Mouse (Mus musculus) embryonic fibroblast, embryonic 13.5 days (primary cell): Measurements from ENCODE around the gene Slc38a1.

ENCODE experiments used
- CTCF ChIP-seq: IDR thresholded peaks from 2 replicates; pipeline ENCODE4 v1.5.1; 2011; ENCODE audit warnings: mild to moderate bottlenecking, control low read depth, low read length, moderate library complexity, borderline replicate concordance; ENCODE audit not compliant: insufficient read depth
- POLR2A ChIP-seq: IDR thresholded peaks from 2 replicates; pipeline ENCODE4 v1.6.1; 2011; ENCODE audit warnings: low read depth, mild to moderate bottlenecking, control low read depth, low read length, moderate library complexity

DNA sequence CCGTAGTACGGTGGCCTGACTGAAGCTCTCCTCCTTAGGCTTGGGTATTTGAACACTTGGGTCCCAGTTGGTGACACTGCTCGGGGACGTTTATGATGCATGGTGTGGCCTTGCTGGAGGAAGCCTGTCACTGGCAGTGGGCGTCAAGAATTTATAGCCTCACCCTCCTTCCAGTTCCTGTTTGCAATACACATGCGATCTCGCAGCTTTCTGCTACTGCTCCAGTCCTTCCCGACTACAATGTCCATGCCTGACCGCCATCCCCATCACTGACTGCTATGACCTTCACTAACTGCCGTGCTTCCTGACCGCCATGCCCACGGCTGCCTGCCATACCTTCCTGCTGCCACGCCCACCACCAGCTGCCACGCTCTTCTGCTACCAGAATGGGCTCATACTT, 12.8 kb upstream of the Slc38a1 start:
- no peak for TF ChIP-seq CTCF
- no peak for TF ChIP-seq POLR2A
